Mouse (Mus musculus): ENCODE data around the gene Cfap45.

GRCm38 (mm10) chr1:172520576-172521440 is at the start of gene Cfap45:
- no peak for TF ChIP-seq CTCF (IDR thresholded peaks at IDR 0.05; ENCODE audit: low read depth)
- TF ChIP-seq EP300 (optimal IDR thresholded peaks at IDR 0.05) = no peak

All from stomach, postnatal 0 days (tissue).